Mouse (Mus musculus): ENCODE measurements around the gene Hap1.

DNA sequence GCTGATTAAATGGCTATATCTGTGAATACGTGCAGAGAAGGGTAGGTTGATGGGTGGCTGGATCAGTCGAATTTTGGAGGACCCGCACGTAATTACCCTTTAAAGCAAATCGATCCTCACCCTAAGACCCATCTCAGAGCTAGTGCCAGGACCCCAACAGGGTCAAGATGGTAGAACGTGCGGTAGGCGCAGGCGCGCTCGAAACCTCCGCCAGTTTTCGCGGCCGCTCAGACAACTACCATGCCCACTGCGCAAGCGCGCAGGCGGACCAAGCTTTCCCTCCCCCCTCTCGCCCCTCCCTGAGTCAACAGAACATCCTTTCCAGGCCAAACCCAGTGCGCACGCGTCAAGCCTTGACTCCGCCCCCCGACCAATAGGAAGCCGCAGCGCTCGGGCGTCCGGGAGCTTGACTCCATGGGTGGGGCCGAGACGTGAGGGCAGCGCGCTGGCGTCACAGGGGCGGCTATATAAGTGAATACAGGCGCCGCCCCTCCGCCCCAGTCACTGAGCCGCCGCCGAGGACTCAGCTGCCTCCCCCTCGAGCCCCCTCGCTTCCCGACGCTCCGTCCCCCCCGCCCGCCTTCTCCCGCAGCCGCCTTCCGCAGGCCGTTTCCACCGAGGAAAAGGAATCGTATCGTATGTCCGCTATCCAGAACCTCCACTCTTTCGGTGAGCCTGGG is 36.3 kb downstream of the Hap1 start, which contains the start of gene Eif1:
- TF ChIP-seq CTCF (IDR thresholded peaks at IDR 0.05; ENCODE audit: borderline replicate concordance, insufficient read depth, low read length) (no peak), POLR2A (IDR thresholded peaks at IDR 0.05; ENCODE audit: low read depth, low read length) (peak; percentile 87)
